Mouse (Mus musculus): Measurements from ENCODE around the gene Dis3l2. TPM values are rescaled to one million over a fixed set of nuclear protein-coding genes. Genes with fewer than 3 reads are reported as not detected.

The Dis3l2 gene
- total and polyA plus RNA-seq, 3 experiments = 12.4 to 17.4 (median 16.5) TPM

DNA sequence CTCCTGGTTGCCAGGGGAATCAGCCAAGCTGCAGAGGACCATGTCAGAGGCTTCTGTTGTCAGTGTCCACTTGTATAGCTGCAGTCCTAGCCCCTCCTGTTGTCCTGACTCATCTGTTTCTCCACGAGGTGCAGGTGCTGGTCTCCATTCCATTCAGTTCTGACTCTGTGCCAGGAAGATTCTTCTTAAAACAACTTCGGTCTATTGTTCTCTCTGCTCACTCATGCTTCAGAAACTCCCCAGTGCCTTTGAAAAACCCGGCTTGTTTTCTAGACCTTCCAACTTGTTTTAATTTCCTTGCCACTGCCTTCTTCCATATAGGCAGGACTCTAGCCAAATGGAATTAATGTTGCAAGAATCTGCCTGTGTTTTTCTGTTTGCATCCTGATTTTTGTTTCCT lies 39.3 kb downstream of the Dis3l2 start:
- dilution Hi-C loops (cut with MboI; ENCODE audit: extremely low pct_ligation_motif_present, extremely low pct_unique_long_range_greater_than_20kb, low sequenced_read_pairs) (no loop called here), in situ Hi-C loops (cut with MboI; ENCODE audit: low pct_ligation_motif_present, low pct_unique_long_range_greater_than_20kb, low sequenced_read_pairs) (no loop called here)
- Histone ChIP-seq H3K4me2 (ENCODE audit: insufficient read depth, low read depth, poor library complexity, severe bottlenecking) (no peak overlapping the region), H3K27ac (ENCODE audit: insufficient read depth, low read depth) (no peak overlapping the region), H3K79me2 (replicated peaks; ENCODE audit: control insufficient read depth, extremely low read depth, insufficient read depth, poor library complexity, severe bottlenecking) (no peaks in the 10 kb centered on the region), H3K9ac (ENCODE audit: insufficient read depth, low read depth) (no peak overlapping the region), H3K4me1 (ENCODE audit: control insufficient read depth in 1 of 2, insufficient read depth in 2 of 2) (no peaks in the 10 kb centered on the region), H3K27me3 (replicated peaks) (no peaks in the 10 kb centered on the region), H3K9me3 (replicated peaks; ENCODE audit: low read length) (no peaks in the 10 kb centered on the region), H3K36me3 (replicated peaks in 1 of 2; ENCODE audit: control insufficient read depth in 1 of 2, insufficient read depth in 1 of 2, low read length in 1 of 2) (peaks cover 4 to 33% of the 10 kb centered on the region in 2 experiments), H3K4me3 (replicated peaks in 1 of 3; ENCODE audit: low read depth in 2 of 3, low read length in 2 of 3, poor library complexity in 1 of 3) (no peak overlapping the region)
- TF ChIP-seq NELFE (IDR thresholded peaks at IDR 0.05; ENCODE audit: low read depth, low read length) (no peak), USF1 (IDR thresholded peaks at IDR 0.05; ENCODE audit: low read depth, low read length) (no peak), TCF12 (IDR thresholded peaks at IDR 0.05; ENCODE audit: low read depth, low read length) (no peak), JUN (IDR thresholded peaks at IDR 0.05; ENCODE audit: insufficient read depth, low read depth, low read length) (no peak), MYC (IDR thresholded peaks at IDR 0.05; ENCODE audit: low read depth, low read length) (no peak), JUND (conservative IDR thresholded peaks at IDR 0.05; ENCODE audit: low read depth, low read length) (no peak), CTCF (conservative IDR thresholded peaks at IDR 0.05 in 1 of 2, IDR thresholded peaks at IDR 0.05 in 1 of 2; ENCODE audit: low read depth in 2 of 2, low read length in 2 of 2) (no peak), NRF1 (IDR thresholded peaks at IDR 0.05; ENCODE audit: low read depth, low read length) (no peak), RCOR1 (conservative IDR thresholded peaks at IDR 0.05; ENCODE audit: low read depth, low read length) (no peak), ZKSCAN1 (IDR thresholded peaks at IDR 0.05; ENCODE audit: borderline replicate concordance, low read depth, low read length) (no peak), TBP (conservative IDR thresholded peaks at IDR 0.05; ENCODE audit: low read depth, low read length) (no peak), MAZ (IDR thresholded peaks at IDR 0.05; ENCODE audit: low read depth, low read length) (no peak)
- no peak for DNase-seq (ENCODE audit: extremely low read depth)

DNA sequence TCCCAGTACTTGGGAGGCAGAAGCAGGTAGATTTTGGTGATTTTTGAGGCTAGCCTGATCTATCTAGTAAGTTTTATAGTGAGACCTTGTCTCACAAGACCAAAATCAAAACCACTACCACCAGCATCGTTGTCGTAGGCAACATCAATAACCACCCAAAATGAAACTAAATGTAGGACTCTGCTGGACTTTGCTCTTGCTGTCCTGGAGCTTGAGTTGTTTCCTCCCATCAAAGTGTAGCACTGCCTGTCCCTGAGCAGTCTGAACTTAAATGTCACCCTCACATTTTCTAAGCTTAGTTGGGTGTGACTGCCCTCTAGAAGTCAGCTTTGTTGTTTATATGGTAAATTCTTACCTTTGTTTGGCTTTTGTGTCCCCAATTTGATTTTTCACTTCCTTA lies 43.4 kb downstream of the Dis3l2 start:
- H3K27me3 ChIP-seq (replicated peaks) = no peaks in the 10 kb centered on the region
- peaks cover 6 to 20% of the 10 kb centered on the region in 2 experiments for H3K4me1 ChIP-seq (ENCODE audit: control insufficient read depth in 1 of 2, insufficient read depth in 2 of 2)
- no peak overlapping the region for H3K27ac ChIP-seq (ENCODE audit: insufficient read depth, low read depth)
- H3K9me3 ChIP-seq (replicated peaks; ENCODE audit: low read length) = no peaks in the 10 kb centered on the region
- peaks cover 4 to 38% of the 10 kb centered on the region in 2 experiments for H3K36me3 ChIP-seq (replicated peaks in 1 of 2; ENCODE audit: control insufficient read depth in 1 of 2, insufficient read depth in 1 of 2, low read length in 1 of 2)
- no peak overlapping the region for H3K4me3 ChIP-seq (replicated peaks in 1 of 3; ENCODE audit: low read depth in 2 of 3, low read length in 2 of 3, poor library complexity in 1 of 3)
- in situ Hi-C loops (cut with MboI; ENCODE audit: low pct_ligation_motif_present, low pct_unique_long_range_greater_than_20kb, low sequenced_read_pairs) (no loop called here), dilution Hi-C loops (cut with MboI; ENCODE audit: extremely low pct_ligation_motif_present, extremely low pct_unique_long_range_greater_than_20kb, low sequenced_read_pairs) (no loop called here)
- DNase-seq (ENCODE audit: extremely low read depth) = no peak
- no peak overlapping the region for H3K4me2 ChIP-seq (ENCODE audit: insufficient read depth, low read depth, poor library complexity, severe bottlenecking)
- TF ChIP-seq E2F4 (IDR thresholded peaks at IDR 0.05; ENCODE audit: insufficient replicate concordance, low read depth, low read length) (no peak), SMC3 (IDR thresholded peaks at IDR 0.05; ENCODE audit: low read depth, low read length) (no peak), IRF4 (IDR thresholded peaks at IDR 0.05; ENCODE audit: low read depth, low read length) (no peak), RAD21 (IDR thresholded peaks at IDR 0.05; ENCODE audit: low read depth, low read length) (no peak), USF1 (IDR thresholded peaks at IDR 0.05; ENCODE audit: low read depth, low read length) (no peak), MXI1 (IDR thresholded peaks at IDR 0.05; ENCODE audit: low read depth, low read length) (no peak), KAT2A (IDR thresholded peaks at IDR 0.05; ENCODE audit: insufficient replicate concordance, low read length) (no peak), JUND (conservative IDR thresholded peaks at IDR 0.05; ENCODE audit: low read depth, low read length) (no peak), ZMIZ1 (IDR thresholded peaks at IDR 0.05; ENCODE audit: low read depth, low read length) (no peak), ETS1 (conservative IDR thresholded peaks at IDR 0.05; ENCODE audit: low read depth, low read length) (no peak), NRF1 (IDR thresholded peaks at IDR 0.05; ENCODE audit: low read depth, low read length) (no peak), TCF12 (IDR thresholded peaks at IDR 0.05; ENCODE audit: low read depth, low read length) (no peak), POLR2AphosphoS2 (IDR thresholded peaks at IDR 0.05; ENCODE audit: low read depth, low read length) (no peak), ZKSCAN1 (IDR thresholded peaks at IDR 0.05; ENCODE audit: borderline replicate concordance, low read depth, low read length) (no peak), USF2 (conservative IDR thresholded peaks at IDR 0.05; ENCODE audit: low read depth, low read length) (no peak), PAX5 (IDR thresholded peaks at IDR 0.05; ENCODE audit: low read length) (no peak), SIN3A (IDR thresholded peaks at IDR 0.05; ENCODE audit: low read length) (no peak), MAZ (IDR thresholded peaks at IDR 0.05; ENCODE audit: low read depth, low read length) (no peak), CHD2 (IDR thresholded peaks at IDR 0.05; ENCODE audit: low read length) (no peak)
- H3K79me2 ChIP-seq (replicated peaks; ENCODE audit: control insufficient read depth, extremely low read depth, insufficient read depth, poor library complexity, severe bottlenecking) = no peaks in the 10 kb centered on the region
- no peak overlapping the region for H3K9ac ChIP-seq (ENCODE audit: insufficient read depth, low read depth)

Measured in CH12.LX (cell line).